Mouse (Mus musculus) lung, embryonic 16.5 days (tissue): ENCODE measurements at regions not wholly inside any gene's neighbourhood (a gene's known extent, or its start where the extent isn't known, plus 50 kb on each side); places are given as distances from the start of the nearest gene placed in this dataset.

Source experiments
- ATAC-seq: fragments of 200-750 bp; cut with Nextera tagmentation; 2 replicates; pipeline ENCODE4 v1.8.0; 2017; ENCODE audit warnings: low read depth, mild to moderate bottlenecking, moderate library complexity
- H3K27ac ChIP-seq: fragments of 300-500 bp; sonication (generic); 2 replicates; pipeline ENCODE4 v1.5.1; 2014; ENCODE audit warnings: mild to moderate bottlenecking, control low read depth, low read length
- H3K27me3 ChIP-seq: fragments of 300-500 bp; sonication (generic); 2 replicates; pipeline ENCODE4 v1.6.1; 2014; ENCODE audit warnings: low read depth, low read length, mixed read lengths; ENCODE audit not compliant: control insufficient read depth, insufficient read depth
- H3K36me3 ChIP-seq: fragments of 300-500 bp; sonication (generic); 2 replicates; pipeline ENCODE4 v1.6.1; 2014; ENCODE audit warnings: low read length; ENCODE audit not compliant: control insufficient read depth, insufficient read depth
- H3K4me1 ChIP-seq: fragments of 300-500 bp; sonication (generic); replicated peaks from 2 replicates; pipeline ENCODE4 v1.6.1; 2014; ENCODE audit warnings: low read length, mixed read lengths; ENCODE audit not compliant: control insufficient read depth, insufficient read depth
- H3K4me2 ChIP-seq: fragments of 300-500 bp; sonication (generic); 2 replicates; pipeline ENCODE4 v1.6.1; 2014; ENCODE audit warnings: low read depth, low read length, control low read depth
- H3K4me3 ChIP-seq: fragments of 300-500 bp; sonication (generic); 2 replicates; pipeline ENCODE4 v1.5.1; 2014; ENCODE audit warnings: mild to moderate bottlenecking, low read length, control low read depth
- H3K9ac ChIP-seq: fragments of 300-500 bp; sonication (generic); 2 replicates; pipeline ENCODE4 v1.6.1; 2014; ENCODE audit warnings: low read length, control low read depth
- H3K9me3 ChIP-seq: fragments of 300-500 bp; sonication (generic); 2 replicates; pipeline ENCODE4 v1.6.1; 2016; ENCODE audit warnings: low read length; ENCODE audit not compliant: control insufficient read depth
- WGBS: fragments of 180-500 bp; shearing (Covaris S2); extraction: QIAGEN DNeasy Blood & Tissue Kit; methylation state at CpG from one replicate; pipeline ENCODE4 v1.1.7; 2014; 5-methylcytosine and 5-hydroxymethylcytosine counted together

DNA sequence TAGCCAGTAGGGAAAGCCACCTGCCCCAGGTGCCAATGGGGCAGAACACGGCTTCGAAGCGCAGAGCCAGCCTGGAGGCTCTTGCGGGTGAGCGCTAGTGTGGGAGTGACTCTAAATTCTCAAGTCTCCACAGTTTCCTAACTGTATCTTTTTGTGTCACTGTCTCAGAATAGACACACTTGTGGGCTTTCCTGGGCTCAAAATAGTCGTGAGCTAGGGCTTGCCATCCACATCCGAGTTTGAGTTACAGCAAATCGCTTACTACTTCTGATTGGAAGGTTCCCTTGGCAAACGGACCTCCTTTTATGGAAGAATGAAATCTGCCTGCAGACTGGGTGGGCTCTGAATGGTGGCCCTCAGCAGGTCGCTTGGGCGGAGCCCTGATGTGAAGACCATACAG, 71.0 kb upstream of the Pmepa1 start:
- Histone ChIP-seq H3K4me1 (peaks cover 21% of the 10 kb centered on the region), H3K9ac (no peak overlapping the region), H3K36me3 (no peaks in the 10 kb centered on the region), H3K4me2 (no peak overlapping the region), H3K27ac (no peak overlapping the region), H3K4me3 (no peak overlapping the region), H3K9me3 (no peaks in the 10 kb centered on the region), H3K27me3 (no peaks in the 10 kb centered on the region)
- no peak for ATAC-seq
- 73% methylated on average over 11 of the region's 11 CpGs for WGBS

- no peak for ATAC-seq
- Histone ChIP-seq H3K9ac (no peak overlapping the region), H3K4me1 (peaks cover 23% of the 10 kb centered on the region), H3K27ac (no peak overlapping the region), H3K36me3 (no peaks in the 10 kb centered on the region), H3K4me2 (no peak overlapping the region), H3K27me3 (no peaks in the 10 kb centered on the region), H3K4me3 (no peak overlapping the region), H3K9me3 (no peaks in the 10 kb centered on the region)
- 69% methylated on average over 3 of the region's 3 CpGs for WGBS
Observed at GRCm38 (mm10) chr2:173348757-173349156, 72.4 kb upstream of the Pmepa1 start.

GRCm38 (mm10) chr2:173349510-173349909, 73.2 kb upstream of the Pmepa1 start:
- Histone ChIP-seq H3K4me3 (no peak overlapping the region), H3K27ac (no peak overlapping the region), H3K9me3 (no peaks in the 10 kb centered on the region), H3K4me2 (no peak overlapping the region), H3K9ac (no peak overlapping the region), H3K4me1 (peaks cover 28% of the 10 kb centered on the region), H3K27me3 (no peaks in the 10 kb centered on the region), H3K36me3 (no peaks in the 10 kb centered on the region)
- no peak for ATAC-seq
- WGBS: 75% methylated on average over 9 of the region's 9 CpGs

- H3K27ac ChIP-seq: no peak overlapping the region
- no peak for ATAC-seq
- H3K4me3 ChIP-seq: no peak overlapping the region
- peaks cover 28% of the 10 kb centered on the region for H3K4me1 ChIP-seq
- H3K4me2 ChIP-seq: no peak overlapping the region
- no peak overlapping the region for H3K9ac ChIP-seq
- H3K9me3 ChIP-seq: no peaks in the 10 kb centered on the region
- H3K27me3 ChIP-seq: no peaks in the 10 kb centered on the region
- WGBS: 73% methylated on average over 4 of the region's 4 CpGs
- H3K36me3 ChIP-seq: no peaks in the 10 kb centered on the region
Observed at GRCm38 (mm10) chr2:173349910-173350309, 73.6 kb upstream of the Pmepa1 start.

- no peak overlapping the region for H3K27ac ChIP-seq
- H3K36me3 ChIP-seq: no peaks in the 10 kb centered on the region
- no peaks in the 10 kb centered on the region for H3K9me3 ChIP-seq
- H3K27me3 ChIP-seq: no peaks in the 10 kb centered on the region
- H3K4me3 ChIP-seq: no peak overlapping the region
- no peak overlapping the region for H3K9ac ChIP-seq
- H3K4me2 ChIP-seq: no peak overlapping the region
- H3K4me1 ChIP-seq: peaks cover 28% of the 10 kb centered on the region
- 85% methylated on average over 3 of the region's 3 CpGs for WGBS
- ATAC-seq: no peak
Observed at GRCm38 (mm10) chr2:173350405-173350804, 74.1 kb upstream of the Pmepa1 start.

DNA sequence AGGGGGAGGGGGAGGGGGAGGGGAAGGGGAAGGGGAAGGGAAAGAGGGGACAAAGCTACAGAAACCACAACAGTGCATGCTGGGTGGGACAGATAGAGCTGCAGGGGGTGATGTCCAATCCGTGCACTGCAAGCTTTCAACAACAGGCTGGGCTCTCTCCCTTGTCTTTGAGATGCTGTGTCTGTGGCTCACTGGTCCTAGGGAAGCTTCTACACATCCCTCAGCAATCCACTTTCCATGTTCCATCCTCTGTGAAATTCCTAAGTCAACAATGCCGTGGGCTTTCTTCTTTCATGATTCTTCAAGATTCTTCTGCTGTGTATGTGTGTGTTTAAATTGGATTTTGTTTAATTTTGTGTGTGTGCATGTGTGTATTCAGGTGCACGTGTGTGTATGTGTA, 74.5 kb upstream of the Pmepa1 start:
- Histone ChIP-seq H3K4me3 (no peak overlapping the region), H3K9ac (no peak overlapping the region), H3K36me3 (no peaks in the 10 kb centered on the region), H3K4me1 (peaks cover 28% of the 10 kb centered on the region), H3K27me3 (no peaks in the 10 kb centered on the region), H3K27ac (no peak overlapping the region; the same call in 1 of the 2 replicates), H3K4me2 (no peak overlapping the region), H3K9me3 (no peaks in the 10 kb centered on the region)
- 50% methylated on average over 3 of the region's 3 CpGs for WGBS
- ATAC-seq: no peak

DNA sequence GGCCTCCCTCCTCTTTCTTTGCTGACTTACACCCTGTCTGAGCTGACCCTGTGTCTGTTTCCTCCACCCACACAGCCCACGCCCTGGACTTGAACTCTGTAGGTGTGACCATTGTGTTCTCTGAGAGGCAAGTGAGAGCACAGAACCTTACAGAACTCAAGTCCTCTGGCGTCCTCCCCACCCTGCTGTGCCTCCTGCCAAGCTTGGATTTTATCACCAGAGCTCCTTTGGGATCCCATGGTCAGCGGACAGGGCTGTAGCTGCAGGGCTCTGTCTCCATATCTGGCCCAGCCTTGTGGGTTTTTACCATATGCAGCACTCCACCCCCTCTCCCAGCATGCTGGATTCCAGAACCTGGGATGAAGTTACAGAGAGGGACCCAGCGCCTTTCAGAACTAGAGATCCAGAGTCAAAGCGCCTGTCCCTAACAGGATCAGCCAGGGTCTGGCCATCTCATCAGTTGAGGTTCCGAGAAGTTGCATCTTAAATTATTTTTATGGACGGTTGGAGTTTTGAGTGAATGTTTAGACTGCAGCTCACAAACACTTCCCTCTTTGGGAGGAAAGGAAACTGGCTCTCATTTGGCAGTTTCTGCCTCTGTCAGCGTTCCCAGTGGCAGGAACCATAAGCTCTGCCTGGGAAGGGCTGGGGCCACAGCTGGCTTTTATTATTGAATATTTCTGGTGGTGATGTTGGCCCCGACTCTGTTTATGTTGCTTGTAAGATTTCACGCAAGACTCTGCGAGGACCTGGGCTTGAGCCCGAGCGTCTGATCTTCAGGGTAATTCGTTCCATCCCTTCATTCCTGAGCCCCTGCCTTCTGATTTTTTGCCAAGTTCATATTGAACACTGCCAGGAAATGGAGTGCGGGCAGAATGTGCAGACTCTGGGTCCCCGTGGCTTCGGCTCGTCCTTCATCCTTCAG, 75.8 kb upstream of the Pmepa1 start:
- 29% methylated on average over 18 of the region's 18 CpGs for WGBS
- H3K4me1 ChIP-seq: peaks cover 28% of the 10 kb centered on the region
- H3K36me3 ChIP-seq: no peaks in the 10 kb centered on the region
- no peaks in the 10 kb centered on the region for H3K27me3 ChIP-seq
- no peaks in the 10 kb centered on the region for H3K9me3 ChIP-seq
- no peak overlapping the region for H3K4me3 ChIP-seq
- peak overlapping the region; percentile 9; the same call in 1 of the 2 replicates for H3K4me2 ChIP-seq
- H3K9ac ChIP-seq: no peak overlapping the region
- ATAC-seq: peak; percentile 92
- peak overlapping the region; percentile 93 for H3K27ac ChIP-seq

GRCm38 (mm10) chr2:173352756-173353139, 76.4 kb upstream of the Pmepa1 start:
- Histone ChIP-seq H3K4me2 (no peak overlapping the region), H3K4me1 (peaks cover 28% of the 10 kb centered on the region), H3K36me3 (no peaks in the 10 kb centered on the region), H3K9me3 (no peaks in the 10 kb centered on the region), H3K27me3 (no peaks in the 10 kb centered on the region), H3K27ac (peak overlapping the region; percentile 93), H3K9ac (no peak overlapping the region), H3K4me3 (no peak overlapping the region)
- no peak for ATAC-seq
- 21% methylated on average over 3 of the region's 3 CpGs for whole genome bisulfite sequencing

GRCm38 (mm10) chr2:173353435-173354241, 77.3 kb upstream of the Pmepa1 start:
- peak overlapping the region; percentile 93 for H3K27ac ChIP-seq
- no peak overlapping the region for H3K9ac ChIP-seq
- H3K36me3 ChIP-seq: no peaks in the 10 kb centered on the region
- no peak for ATAC-seq
- H3K9me3 ChIP-seq: no peaks in the 10 kb centered on the region
- no peak overlapping the region for H3K4me2 ChIP-seq
- no peak overlapping the region for H3K4me3 ChIP-seq
- H3K4me1 ChIP-seq: peaks cover 28% of the 10 kb centered on the region
- H3K27me3 ChIP-seq: no peaks in the 10 kb centered on the region
- 63% methylated on average over 16 of the region's 16 CpGs for WGBS
